26 mouse cellular contexts compared by ENCODE assay signal in the genomic region with DNA sequence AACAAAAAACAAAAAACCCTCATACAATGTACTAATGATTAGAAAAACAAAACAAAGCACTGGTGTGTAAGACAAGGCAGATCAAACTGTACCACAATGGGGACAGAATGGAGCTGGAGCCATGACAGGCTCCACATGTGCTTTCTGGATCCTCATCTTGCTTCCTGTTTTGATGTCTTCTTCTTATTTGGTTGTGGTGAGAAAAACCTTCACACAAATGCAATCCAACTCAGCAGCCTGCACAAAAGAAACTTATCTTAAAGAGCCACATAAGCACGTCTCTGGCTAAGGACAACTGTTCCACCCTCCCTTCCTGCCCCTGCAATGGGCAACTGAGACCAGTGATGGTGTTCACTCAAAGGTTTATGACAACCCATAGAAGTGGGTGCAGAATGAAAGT.
"Had no signal": no experiment of that assay in that cellular context is flagged by ENCODE, and none has a peak within 500 bp of the region (broad histone marks: within the 10 kb centered on the region; RNA-seq: fewer than 3 reads in every experiment).

No protein-coding gene starts in this region.

- H3K4me3 ChIP-seq: gastrocnemius, adult 2 months; heart, adult 2 months; heart, embryonic 13.5 days; heart, embryonic 15.5 days; hindbrain, embryonic 13.5 days; hindbrain, embryonic 15.5 days; intestine, embryonic 15.5 days; left cerebral cortex, adult 2 months; limb, embryonic 10.5 days; limb, embryonic 12.5 days; liver, embryonic 13.5 days had no signal

- H3K9ac ChIP-seq: heart, embryonic 13.5 days; heart, embryonic 15.5 days; hindbrain, embryonic 13.5 days; hindbrain, embryonic 15.5 days; intestine, embryonic 15.5 days; limb, embryonic 12.5 days; liver, embryonic 13.5 days had no signal

- H3K4me2 ChIP-seq: heart, embryonic 11.5 days; heart, embryonic 13.5 days; heart, embryonic 15.5 days; hindbrain, embryonic 13.5 days; hindbrain, embryonic 15.5 days; intestine, embryonic 15.5 days; limb, embryonic 12.5 days; liver, embryonic 11.5 days; liver, embryonic 13.5 days had no signal

- DNase-seq: gastrocnemius, adult 2 months; gastrocnemius, postnatal 10 days; gastrocnemius, postnatal 25 days; heart, adult 11 months; heart, adult 2 months; heart, postnatal 14 days; heart, postnatal 36 days; kidney, adult 18-20 months; kidney, postnatal 10 days; kidney, postnatal 25 days; kidney, postnatal 4 days; layer of hippocampus, adult 9-11 months; liver; liver, embryonic 13.5 days had no signal

- H3K36me3 ChIP-seq: heart, embryonic 13.5 days; heart, embryonic 15.5 days; hindbrain, embryonic 13.5 days; hindbrain, embryonic 15.5 days; intestine, embryonic 15.5 days; limb, embryonic 10.5 days; limb, embryonic 12.5 days; liver, embryonic 13.5 days had no signal

- H3K27me3 ChIP-seq: heart, embryonic 13.5 days; heart, embryonic 15.5 days; hindbrain, embryonic 13.5 days; hindbrain, embryonic 15.5 days; intestine, embryonic 15.5 days; limb, embryonic 12.5 days; liver, embryonic 13.5 days had no signal

- H3K27ac ChIP-seq: gastrocnemius, adult 2 months; heart, adult 2 months; heart, embryonic 13.5 days; heart, embryonic 15.5 days; hindbrain, embryonic 13.5 days; hindbrain, embryonic 15.5 days; intestine, embryonic 15.5 days; left cerebral cortex, adult 2 months; limb, embryonic 10.5 days; limb, embryonic 12.5 days; liver, embryonic 13.5 days had no signal

- H3K4me1 ChIP-seq: heart, embryonic 15.5 days; hindbrain, embryonic 13.5 days; hindbrain, embryonic 15.5 days; intestine, embryonic 15.5 days; limb, embryonic 10.5 days; limb, embryonic 12.5 days; liver, embryonic 13.5 days had no signal

- ATAC-seq: inflammation-experienced regulatory T-cells, adult 6 months; intestine, embryonic 15.5 days; intestine, postnatal 0 days had no signal

- H3K9me3 ChIP-seq: heart, embryonic 13.5 days; heart, embryonic 15.5 days; hindbrain, embryonic 13.5 days; hindbrain, embryonic 15.5 days; intestine, embryonic 15.5 days; limb, embryonic 10.5 days; limb, embryonic 12.5 days; liver, embryonic 13.5 days had no signal
